Comparison of ENCODE assay signal across 26 mouse cellular contexts in the genomic region with DNA sequence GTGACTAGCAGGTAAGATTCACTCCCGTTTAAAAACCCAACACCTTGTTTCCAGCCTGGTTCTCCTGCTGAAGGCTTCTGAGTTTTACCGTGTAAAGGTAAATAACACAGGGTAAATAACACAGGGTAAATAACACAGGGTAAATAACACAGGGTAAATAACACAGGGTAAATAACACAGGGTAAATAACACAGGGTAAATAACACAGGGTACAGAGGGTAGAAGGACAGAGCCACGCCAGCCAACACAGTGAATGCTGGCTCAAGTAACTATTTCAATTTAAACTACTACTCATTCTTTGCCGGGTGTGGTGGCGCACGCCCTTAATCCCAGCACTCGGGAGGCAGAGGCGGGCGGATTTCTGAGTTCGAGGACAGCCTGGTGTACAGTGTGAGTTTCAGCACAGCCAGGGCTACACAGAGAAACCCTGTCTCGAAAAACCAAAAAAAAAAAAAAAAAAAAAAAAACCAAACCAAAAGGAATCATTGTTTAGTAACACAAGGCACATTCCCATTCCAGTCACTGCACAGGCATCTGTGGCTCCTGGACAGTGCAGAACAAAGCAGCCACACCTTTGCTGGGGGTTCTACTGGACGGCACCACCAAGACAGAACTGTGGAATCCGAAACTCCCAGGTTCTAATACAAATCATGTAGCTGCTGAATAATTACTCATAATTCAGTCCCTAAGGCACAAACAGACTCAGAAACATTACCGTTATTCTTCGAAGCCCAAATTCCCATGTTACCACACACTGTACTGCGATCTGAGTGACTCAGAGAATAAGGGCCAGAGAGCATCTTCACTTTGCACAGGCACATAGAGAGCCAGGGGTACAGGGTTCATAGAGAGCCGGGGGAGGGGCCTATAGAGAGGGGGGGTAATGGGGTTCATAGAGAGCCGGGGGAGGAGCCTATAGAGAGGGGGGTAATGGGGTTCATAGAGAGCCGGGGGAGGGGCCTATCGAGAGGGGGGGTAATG. TPM values are rescaled to one million over a fixed set of nuclear protein-coding genes. Genes with fewer than 3 reads are reported as not detected.
"Had no signal": no experiment of that assay in that cellular context is flagged by ENCODE, and none has a peak within 500 bp of the region (broad histone marks: within the 10 kb centered on the region; RNA-seq: fewer than 3 reads in every experiment).

No protein-coding gene starts in this region.

- ATAC-seq: lung, postnatal 0 days; midbrain, embryonic 15.5 days had no signal

- H3K4me3 ChIP-seq: kidney, embryonic 15.5 days; left cerebral cortex, adult 2 months; limb, embryonic 12.5 days; limb, embryonic 15.5 days; liver, embryonic 15.5 days; midbrain, embryonic 12.5 days; midbrain, embryonic 15.5 days; myocyte; neural tube, embryonic 13.5 days; stomach, embryonic 15.5 days had no signal

- H3K4me2 ChIP-seq: kidney, embryonic 15.5 days; limb, embryonic 12.5 days; limb, embryonic 15.5 days; liver, embryonic 15.5 days; lung, embryonic 14.5 days; midbrain, embryonic 12.5 days; midbrain, embryonic 15.5 days; neural tube, embryonic 13.5 days; stomach, embryonic 15.5 days had no signal

- H3K27me3 ChIP-seq: kidney, embryonic 15.5 days; limb, embryonic 12.5 days; limb, embryonic 15.5 days; liver, embryonic 15.5 days; midbrain, embryonic 12.5 days; midbrain, embryonic 15.5 days; neural tube, embryonic 13.5 days; stomach, embryonic 15.5 days had no signal

- H3K4me1 ChIP-seq: limb, embryonic 15.5 days; liver, embryonic 15.5 days; midbrain, embryonic 12.5 days; midbrain, embryonic 15.5 days; neural tube, embryonic 13.5 days; stomach, embryonic 15.5 days had no signal

- DNase-seq: kidney, adult 11 months; kidney, adult 8-10 months; kidney, postnatal 10 days; kidney, postnatal 36 days; layer of hippocampus, postnatal 36 days; left cerebral cortex, postnatal 4 days; lung, embryonic 14.5 days; retina, postnatal 1 day; right cerebral cortex, postnatal 25 days; spleen, adult 18-20 months; thymus, postnatal 25 days had no signal

- H3K27ac ChIP-seq: kidney, embryonic 15.5 days; left cerebral cortex, adult 2 months; limb, embryonic 12.5 days; limb, embryonic 15.5 days; macrophage; midbrain, embryonic 12.5 days; midbrain, embryonic 15.5 days; neural tube, embryonic 13.5 days; stomach, embryonic 15.5 days had no signal

- H3K9ac ChIP-seq: kidney, embryonic 15.5 days; limb, embryonic 12.5 days; limb, embryonic 15.5 days; liver, embryonic 15.5 days; lung, embryonic 14.5 days; midbrain, embryonic 12.5 days; midbrain, embryonic 15.5 days; neural tube, embryonic 13.5 days; stomach, embryonic 15.5 days had no signal

- H3K9me3 ChIP-seq: kidney, embryonic 15.5 days; limb, embryonic 12.5 days; limb, embryonic 15.5 days; liver, embryonic 15.5 days; midbrain, embryonic 12.5 days; midbrain, embryonic 15.5 days; neural tube, embryonic 13.5 days; stomach, embryonic 15.5 days had no signal

- H3K36me3 ChIP-seq: stomach, embryonic 15.5 days had no signal

RNA-seq across cellular contexts. Expression of gene Gm5678, which starts 36.2 kb away (rescaled TPM):
- total RNA-seq: megakaryocyte, adult 5-6 weeks; monocyte, adult 5-6 weeks; neutrophil, adult 5-6 weeks had no signal
- polyA plus RNA-seq: kidney, embryonic 15.5 days; limb, embryonic 12.5 days; limb, embryonic 15.5 days; liver, embryonic 15.5 days; lung, embryonic 14.5 days; lung, postnatal 0 days; macrophage; midbrain, embryonic 12.5 days; midbrain, embryonic 15.5 days; myocyte; neural tube, embryonic 13.5 days had no signal
